Mouse (Mus musculus) ES-Bruce4 (cell line): Measurements from ENCODE around the gene Spata6. TPM values are rescaled to one million over a fixed set of nuclear protein-coding genes. Genes with fewer than 3 reads are reported as not detected.
A peak's percentile ranks its signal among the peaks of the same experiment; 100 is the strongest.

Experiments
- H3K27ac ChIP-seq: 2 replicates; pipeline ENCODE4 v1.5.1; 2012; ENCODE audit warnings: low read length, inconsistent platforms; ENCODE audit not compliant: insufficient read depth
- H3K27me3 ChIP-seq: 2 replicates; pipeline ENCODE4 v1.6.1; 2012; ENCODE audit warnings: mild to moderate bottlenecking, low read length, inconsistent platforms; ENCODE audit not compliant: control insufficient read depth, poor library complexity, insufficient read depth, severe bottlenecking
- H3K36me3 ChIP-seq: 2 replicates; pipeline ENCODE4 v1.6.1; 2012; ENCODE audit warnings: inconsistent platforms, mild to moderate bottlenecking, low read length, moderate library complexity; ENCODE audit not compliant: control insufficient read depth, poor library complexity, insufficient read depth, severe bottlenecking
- H3K4me1 ChIP-seq: one replicate; pipeline ENCODE4 v1.8.1; 2011; ENCODE audit warnings: low read length; ENCODE audit not compliant: control insufficient read depth, insufficient read depth
- H3K4me3 ChIP-seq: 2 replicates; pipeline ENCODE4 v1.5.1; 2011; ENCODE audit warnings: low read depth, mild to moderate bottlenecking, low read length
- H3K9ac ChIP-seq: 2 replicates; pipeline ENCODE4 v1.6.1; 2012; ENCODE audit warnings: low read depth, mild to moderate bottlenecking, inconsistent platforms; ENCODE audit not compliant: poor library complexity, severe bottlenecking
- H3K9me3 ChIP-seq: replicated peaks from 2 replicates; pipeline ENCODE4 v1.6.1; 2012; ENCODE audit warnings: mild to moderate bottlenecking, low read length, inconsistent platforms; ENCODE audit not compliant: control insufficient read depth, poor library complexity, insufficient read depth, severe bottlenecking
- CTCF ChIP-seq: IDR thresholded peaks from one replicate; pipeline ENCODE4 v1.8.1; 2011; ENCODE audit warnings: low read depth, low read length
- EP300 ChIP-seq: IDR thresholded peaks from 2 replicates; pipeline ENCODE4 v1.6.1; 2011; ENCODE audit warnings: low read depth, low read length; ENCODE audit not compliant: insufficient read depth
- POLR2A ChIP-seq: IDR thresholded peaks from one replicate; pipeline ENCODE4 v1.8.1; 2011; ENCODE audit warnings: low read length; ENCODE audit not compliant: insufficient read depth
- polyA plus RNA-seq: library from polyadenylated mRNA; stranded (reverse); fragments of >200 nt; gene quantifications from 2 replicates; pipeline ENCODE4 v1.2.4, GENCODE M21; 2011; ENCODE audit warnings: low read depth; ENCODE audit not compliant: missing spikeins, insufficient read depth, insufficient read length

Gene Spata6
- polyA plus RNA-seq, 1 experiment = 29.5 TPM

DNA sequence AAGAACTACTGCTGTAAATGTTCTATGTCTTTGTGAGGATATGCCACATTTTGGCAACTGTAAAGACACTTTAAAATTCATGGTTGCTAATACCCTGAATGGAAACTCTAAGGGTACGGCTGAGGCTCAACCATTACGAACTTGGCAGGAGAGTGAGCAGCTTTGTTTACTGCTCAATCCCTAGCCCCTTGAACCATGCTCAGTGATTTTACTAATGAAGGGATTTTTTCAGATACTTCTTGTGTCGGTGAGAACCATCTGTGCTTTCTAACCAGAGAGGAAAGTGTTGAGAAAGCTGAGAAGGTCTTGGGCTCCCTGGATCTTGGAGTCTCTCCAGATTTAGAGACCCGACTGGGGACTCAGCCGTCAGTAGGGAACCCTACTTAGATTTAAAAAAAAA is 35.9 kb upstream of the Spata6 start:
- no peak overlapping the region for H3K27ac ChIP-seq
- no peaks in the 10 kb centered on the region for H3K27me3 ChIP-seq
- no peak overlapping the region for H3K4me3 ChIP-seq
- H3K9me3 ChIP-seq = no peaks in the 10 kb centered on the region
- H3K9ac ChIP-seq = no peak overlapping the region
- H3K4me1 ChIP-seq = no peaks in the 10 kb centered on the region
- TF ChIP-seq POLR2A (no peak), CTCF (no peak), EP300 (no peak)
- no peaks in the 10 kb centered on the region for H3K36me3 ChIP-seq

- Histone ChIP-seq H3K27ac (no peak overlapping the region), H3K9ac (no peak overlapping the region), H3K4me1 (no peaks in the 10 kb centered on the region), H3K36me3 (no peaks in the 10 kb centered on the region), H3K9me3 (no peaks in the 10 kb centered on the region), H3K27me3 (no peaks in the 10 kb centered on the region), H3K4me3 (no peak overlapping the region)
- no peak for TF ChIP-seq EP300
These were observed 33.8 kb upstream of the Spata6 start for GRCm38 (mm10) chr4:111685951-111686350.

- H3K36me3 ChIP-seq = no peaks in the 10 kb centered on the region
- no peak overlapping the region for H3K27ac ChIP-seq
- H3K9ac ChIP-seq = no peak overlapping the region
- no peak for TF ChIP-seq POLR2A
- peak; percentile 87 for TF ChIP-seq CTCF
- no peak for TF ChIP-seq EP300
- no peaks in the 10 kb centered on the region for H3K4me1 ChIP-seq
- no peak overlapping the region for H3K4me3 ChIP-seq
- no peaks in the 10 kb centered on the region for H3K9me3 ChIP-seq
- H3K27me3 ChIP-seq = no peaks in the 10 kb centered on the region
These were observed 32.8 kb upstream of the Spata6 start for GRCm38 (mm10) chr4:111686951-111687350.

DNA sequence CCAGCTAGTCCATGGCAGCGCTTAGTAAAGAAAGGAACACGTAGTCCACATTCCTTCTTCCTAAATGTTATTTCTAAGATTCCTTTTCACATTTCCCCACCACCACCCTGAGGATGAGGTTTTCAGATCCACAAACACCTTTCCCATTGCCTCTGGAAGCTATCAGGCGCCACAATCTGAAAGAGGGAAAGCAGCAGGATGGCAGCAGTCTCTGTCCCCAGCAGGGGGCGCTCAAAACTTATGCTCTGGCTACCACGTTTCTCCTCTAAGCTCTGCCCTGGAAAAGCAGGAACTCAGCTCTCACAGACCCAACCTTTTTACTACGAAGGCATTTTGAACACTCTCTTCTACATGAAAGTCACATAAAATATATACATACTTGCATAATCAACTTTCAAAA is 32.2 kb upstream of the Spata6 start:
- no peaks in the 10 kb centered on the region for H3K9me3 ChIP-seq
- no peaks in the 10 kb centered on the region for H3K4me1 ChIP-seq
- H3K4me3 ChIP-seq = no peak overlapping the region
- H3K27me3 ChIP-seq = no peaks in the 10 kb centered on the region
- H3K36me3 ChIP-seq = no peaks in the 10 kb centered on the region
- TF ChIP-seq POLR2A (no peak), EP300 (no peak), CTCF (peak; percentile 86)
- no peak overlapping the region for H3K27ac ChIP-seq
- H3K9ac ChIP-seq = no peak overlapping the region

GRCm38 (mm10) chr4:111691057-111691543 is 28.7 kb upstream of the Spata6 start:
- Histone ChIP-seq H3K36me3 (no peaks in the 10 kb centered on the region), H3K9me3 (no peaks in the 10 kb centered on the region)

GRCm38 (mm10) chr4:111701381-111701780 is 18.4 kb upstream of the Spata6 start:
- no peaks in the 10 kb centered on the region for H3K9me3 ChIP-seq
- H3K36me3 ChIP-seq = no peaks in the 10 kb centered on the region
- no peak overlapping the region for H3K27ac ChIP-seq
- H3K9ac ChIP-seq = no peak overlapping the region
- no peaks in the 10 kb centered on the region for H3K4me1 ChIP-seq
- no peak overlapping the region for H3K4me3 ChIP-seq
- TF ChIP-seq CTCF (no peak), POLR2A (no peak), EP300 (no peak)
- no peaks in the 10 kb centered on the region for H3K27me3 ChIP-seq

More at GRCm38 (mm10) chr4:111691057-111691543, 28.7 kb upstream of the Spata6 start:
- no peak overlapping the region for H3K27ac ChIP-seq
- no peak overlapping the region for H3K9ac ChIP-seq
- TF ChIP-seq EP300 (no peak), CTCF (no peak), POLR2A (no peak)
- H3K4me3 ChIP-seq = no peak overlapping the region
- no peaks in the 10 kb centered on the region for H3K4me1 ChIP-seq
- H3K27me3 ChIP-seq = no peaks in the 10 kb centered on the region
